Mouse (Mus musculus) layer of hippocampus, postnatal 10 days (tissue): ENCODE results near the gene Igbp1b. TPM values are rescaled to one million over a fixed set of nuclear protein-coding genes. Genes with fewer than 3 reads are reported as not detected.

ENCODE experiments used
- DNase-seq, 2 experiments: peaks; one replicate each; pipeline ENCODE4 v3.0.0; 2021; ENCODE audit warnings: low spot score in 2 of 2
- long read RNA-seq: library from polyadenylated mRNA; stranded (forward); transcript quantifications from one replicate; pipeline ENCODE4 v2.0.0, GENCODE M21; 2023
- total RNA-seq, 2 experiments: library from RNA; stranded (reverse); gene quantifications; 2 replicates each; pipeline ENCODE4 v1.2.3; 2021

The Igbp1b gene
- total RNA-seq: 1 to 10 TPM; 1.3 to 2.0 TPM
- long read RNA-seq, partial matches to known transcripts: 0 of 2 reads
- long read RNA-seq, other reads (novel, unspliced or antisense): 0 of 2 reads

DNA sequence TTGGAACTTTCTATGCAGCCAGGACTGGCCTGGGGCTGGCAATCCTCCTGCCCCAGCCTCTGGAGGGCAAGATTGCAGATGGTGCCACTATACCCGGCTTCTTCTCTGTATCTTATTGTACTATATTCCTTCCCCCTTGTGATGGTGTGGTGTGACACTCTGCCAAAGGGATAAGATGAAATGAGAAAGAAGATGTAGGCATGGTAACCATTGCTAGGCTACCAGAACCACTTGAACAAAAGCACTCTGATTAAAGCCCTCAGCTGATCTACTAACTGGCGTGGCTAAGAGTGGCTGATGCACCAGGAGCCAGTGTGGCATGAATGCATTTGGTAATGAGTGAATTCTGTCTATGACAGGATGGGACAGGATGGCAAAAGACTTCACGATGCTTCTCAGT, at the start of gene Igbp1b:
Gene Igbp1b, minus strand, starts transcription at position 29 of the 400 bp plus-strand sequence.
- DNase-seq: no peak

- no peak for DNase-seq
Observed at GRCm38 (mm10) chr6:138682959-138683358, 24.6 kb upstream of the Igbp1b start.

DNA sequence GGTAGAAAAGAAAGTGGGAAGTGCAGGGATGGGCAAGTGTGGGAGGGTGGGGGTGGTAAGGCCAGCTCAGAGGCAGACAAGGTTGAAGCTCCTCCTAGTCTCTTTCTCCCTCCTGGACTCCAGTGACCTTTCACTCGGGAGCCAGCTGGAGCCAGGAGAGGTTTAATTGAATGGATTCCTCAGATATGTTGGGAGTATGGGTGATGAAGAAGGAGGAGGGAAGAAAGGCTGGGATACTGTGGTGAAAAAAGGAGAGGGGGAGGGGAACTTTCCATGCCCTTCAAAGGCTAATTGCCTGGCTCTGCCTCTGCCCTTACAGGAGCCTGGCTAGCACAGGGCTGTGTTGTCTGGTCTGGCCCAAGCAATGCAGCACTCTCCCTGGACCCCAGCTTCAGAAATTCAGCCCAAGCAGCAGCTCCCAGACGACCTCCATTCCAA, 14.4 kb upstream of the Igbp1b start:
- DNase-seq: no peak

- no peak for DNase-seq
Observed at GRCm38 (mm10) chr6:138665416-138665815, 7.1 kb upstream of the Igbp1b start.

GRCm38 (mm10) chr6:138645604-138646003, 12.7 kb downstream of the Igbp1b start:
- DNase-seq: no peak

DNA sequence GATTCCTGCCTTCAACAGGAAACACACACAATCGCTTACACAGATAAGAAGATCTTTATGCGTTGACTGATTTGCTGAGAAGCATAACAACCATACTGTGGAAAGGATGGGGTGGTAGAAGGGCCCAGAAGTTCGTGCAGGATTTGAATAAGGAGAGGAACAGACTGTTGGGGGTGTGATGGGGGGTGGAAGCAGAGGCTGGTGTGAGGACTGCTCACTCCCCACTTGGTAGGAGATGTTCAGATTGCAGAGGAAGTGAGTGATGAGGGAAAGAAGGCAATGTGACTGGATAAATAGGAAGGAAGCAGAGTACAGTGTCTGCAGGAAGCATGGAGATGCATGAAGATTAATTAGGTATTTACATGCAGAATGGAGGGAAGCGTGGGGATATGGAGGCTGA, 19.0 kb downstream of the Igbp1b start:
- DNase-seq: no peak

GRCm38 (mm10) chr6:138620786-138621185, 37.6 kb downstream of the Igbp1b start:
- no peak for DNase-seq

GRCm38 (mm10) chr6:138618396-138618795, 39.9 kb downstream of the Igbp1b start:
- no peak for DNase-seq

Other genes starting within 250 kb of the Igbp1b start
- gene Lmo3, start 76.6 kb downstream of the Igbp1b start, total RNA-seq: 100 to 1,000 TPM; 157 to 169 TPM